Mouse (Mus musculus) thymus, postnatal 0 days (tissue): ENCODE data around the gene Lasp1. TPM values are rescaled to one million over a fixed set of nuclear protein-coding genes. Genes with fewer than 3 reads are reported as not detected.
"Not testable (repeated sequence)": the region's sequence is repeated elsewhere in the genome, so short reads cannot be mapped to it uniquely, and the experiment has no call there.

Experiments used
- DNase-seq: peaks from one replicate; pipeline ENCODE4 v3.0.0-alpha.2; 2015; ENCODE audit warnings: low spot score
- polyA plus RNA-seq: library from polyadenylated mRNA; unstranded; fragments of >200 nt; fragmentation: Nextera tagmentation; extraction: Ambion mirVana; gene quantifications from 2 replicates; pipeline ENCODE4 v1.2.1, GENCODE M21; 2015

The Lasp1 gene
- polyA plus RNA-seq, 1 experiment from 2014 or later: 98.7 TPM

DNA sequence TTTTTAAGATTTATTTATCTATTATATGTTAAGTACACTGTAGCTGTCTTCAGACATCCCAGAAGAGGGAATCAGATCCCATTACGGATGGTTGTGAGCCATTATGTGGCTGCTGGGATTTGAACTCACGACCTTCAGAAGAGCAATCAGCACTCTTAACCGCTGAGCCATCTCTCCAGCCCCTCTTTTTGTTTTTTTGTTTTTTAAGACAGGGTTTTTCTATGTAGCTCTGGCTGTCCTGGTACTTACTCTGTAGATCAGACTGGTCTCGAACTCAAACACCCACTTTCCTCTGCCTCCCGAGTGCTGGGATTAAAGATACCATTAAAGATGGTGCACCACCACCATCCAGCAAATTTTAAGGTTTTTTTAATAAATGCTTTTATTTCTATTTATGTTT lies 66.6 kb downstream of the Lasp1 start:
- no peak for DNase-seq

DNA sequence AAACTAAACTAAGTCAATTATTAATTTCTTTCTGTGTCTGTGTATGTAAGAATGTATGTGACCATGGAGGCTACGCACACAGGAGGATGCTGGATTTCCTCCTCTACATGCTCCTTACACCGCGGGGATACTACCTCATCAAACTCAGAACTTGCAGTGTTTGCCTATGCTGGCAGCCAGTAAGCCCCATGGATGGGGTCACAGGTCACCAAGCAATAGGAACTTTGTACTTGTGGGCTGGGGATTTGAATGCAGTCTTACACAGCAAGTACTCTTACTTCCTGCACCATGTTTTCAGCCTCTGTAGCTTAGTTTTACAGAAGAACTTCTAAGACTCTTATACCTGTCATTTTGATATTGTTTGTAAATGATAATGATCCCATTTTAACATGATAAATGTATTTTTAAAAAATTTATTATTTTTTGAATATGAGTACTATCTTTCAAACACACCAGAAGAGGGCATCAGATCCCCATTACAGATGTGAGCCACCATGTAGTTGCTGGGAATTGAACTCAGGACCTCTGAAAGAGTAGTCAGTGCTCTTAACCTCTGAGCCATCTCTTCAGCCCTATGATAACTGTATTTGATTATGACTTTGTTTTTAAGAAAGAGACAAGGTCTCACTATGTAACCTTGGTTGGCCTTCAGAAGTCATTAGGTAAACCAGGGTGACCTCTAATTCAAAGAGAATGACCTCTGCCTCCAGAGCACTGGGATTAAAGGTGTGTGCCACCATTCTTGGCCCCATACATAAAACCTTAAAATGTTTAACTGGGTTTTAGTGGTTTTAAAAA lies 67.5 kb downstream of the Lasp1 start:
- DNase-seq: no peak

GRCm38 (mm10) chr11:97867591-97867990 lies 68.8 kb downstream of the Lasp1 start:
- no peak for DNase-seq

DNA sequence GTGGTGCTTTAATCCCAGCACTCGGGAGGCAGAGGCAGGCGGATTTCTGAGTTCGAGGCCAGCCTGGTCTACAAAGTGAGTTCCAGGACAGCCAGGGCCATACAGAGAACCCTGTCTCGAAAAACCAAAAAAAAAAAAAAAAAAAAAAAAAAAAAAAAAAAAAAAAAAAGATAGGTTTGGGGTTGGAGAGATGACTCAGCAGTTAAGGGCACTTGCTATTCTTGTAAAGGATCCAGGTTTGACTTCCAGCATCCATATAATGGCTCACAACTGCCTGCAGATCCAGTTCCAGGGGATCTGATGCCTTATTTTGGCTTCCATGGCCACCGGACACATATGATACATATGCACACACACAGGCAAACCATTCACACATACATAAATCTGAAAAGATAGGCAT lies 73.6 kb downstream of the Lasp1 start:
- not testable (repeated sequence) for DNase-seq

GRCm38 (mm10) chr11:97874396-97874795 lies 75.6 kb downstream of the Lasp1 start:
- no peak for DNase-seq

- DNase-seq: no peak
Measured at GRCm38 (mm10) chr11:97877341-97877740, 78.5 kb downstream of the Lasp1 start.

GRCm38 (mm10) chr11:97880362-97880761 lies 81.6 kb downstream of the Lasp1 start:
- DNase-seq: no peak

DNA sequence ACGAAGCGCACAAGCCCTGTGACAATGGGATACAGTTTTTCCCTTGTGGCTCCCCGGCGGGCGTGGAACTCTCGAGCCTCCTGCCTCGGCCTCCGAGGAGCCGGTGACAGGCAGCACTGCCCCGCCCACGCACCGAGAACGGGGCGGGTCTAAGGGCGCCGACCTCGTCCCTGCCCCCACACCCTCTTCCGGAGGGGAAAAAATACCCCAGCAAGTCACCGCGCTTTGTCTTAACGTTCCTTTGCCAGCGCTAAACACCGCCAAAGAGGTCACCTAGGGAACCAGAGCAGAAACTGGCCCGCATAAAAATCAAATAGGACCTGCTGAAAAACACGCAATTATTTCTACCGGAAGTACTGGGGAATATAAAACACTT lies 84.7 kb downstream of the Lasp1 start:
- peak; percentile 84 for DNase-seq

- peak; percentile 98 for DNase-seq
Measured at GRCm38 (mm10) chr11:97883918-97884600, 85.3 kb downstream of the Lasp1 start, which contains the start of gene Fbxo47. TSS of gene Fbxo47 (minus strand) at chr11:97884154.

DNA sequence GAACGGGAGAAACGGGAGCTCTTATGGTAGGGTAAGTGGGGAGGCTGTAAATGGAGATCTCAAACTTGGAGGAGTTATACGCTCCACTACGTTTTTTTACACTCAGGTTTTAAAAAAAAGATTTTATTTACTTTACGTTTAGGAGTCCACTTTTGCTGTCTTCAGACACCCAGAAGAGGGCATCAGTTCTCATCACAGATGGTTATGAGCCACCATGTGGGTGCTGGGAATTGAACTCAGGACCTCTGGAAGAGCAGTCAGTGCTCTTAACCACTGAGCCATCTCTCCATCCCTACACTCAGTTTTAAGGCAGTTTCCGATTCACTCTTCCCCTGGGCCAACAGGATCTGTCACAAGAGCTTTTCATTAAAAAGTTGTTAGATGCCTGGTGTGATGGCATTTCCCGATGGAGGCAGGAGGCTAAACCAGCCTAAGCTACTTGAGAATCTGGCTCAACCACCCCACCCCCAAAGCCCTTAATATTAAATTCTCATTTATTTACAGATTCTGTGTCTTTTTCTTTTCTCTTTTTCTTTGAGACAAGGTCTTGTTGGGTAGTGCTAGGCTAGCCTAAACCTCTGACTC lies 85.9 kb downstream of the Lasp1 start:
- DNase-seq: no peak

- no peak for DNase-seq
Measured at GRCm38 (mm10) chr11:97885296-97885915, 86.6 kb downstream of the Lasp1 start.

Other genes with a start within 250 kb of the Lasp1 start
- gene Srcin1, start 222.8 kb upstream of the Lasp1 start, polyA plus RNA-seq: 0.05 and 0.06 TPM in 2 replicates
- gene Epop, start 169.3 kb upstream of the Lasp1 start, polyA plus RNA-seq: 1.8 and 2.2 TPM in 2 replicates
- gene Mllt6, start 135.6 kb upstream of the Lasp1 start, polyA plus RNA-seq: 1.9 and 2.4 TPM in 2 replicates
- 35.0 and 40.4 TPM in 2 replicates for gene Cisd3, start 113.2 kb upstream of the Lasp1 start, polyA plus RNA-seq
- 4.8 and 5.4 TPM in 2 replicates for gene Pcgf2, start 98.5 kb upstream of the Lasp1 start, polyA plus RNA-seq
- 711 and 747 TPM in 2 replicates for gene Psmb3, start 95.6 kb upstream of the Lasp1 start, polyA plus RNA-seq
- gene Pip4k2b, start 54.3 kb upstream of the Lasp1 start, polyA plus RNA-seq: 2.5 and 2.6 TPM in 2 replicates
- 17.7 and 18.5 TPM in 2 replicates for gene Cwc25, start 32.4 kb upstream of the Lasp1 start, polyA plus RNA-seq
- 0.44 TPM in 1 of 2 replicates, not detected in the other for gene 1700001P01Rik, start 23.1 kb upstream of the Lasp1 start, polyA plus RNA-seq
- gene Rpl23, start 16.6 kb upstream of the Lasp1 start, polyA plus RNA-seq: 766 and 768 TPM in 2 replicates
- 4.5 and 5.0 TPM in 2 replicates for gene B230217C12Rik, start 41.8 kb downstream of the Lasp1 start, polyA plus RNA-seq
- 0.70 and 0.75 TPM in 2 replicates for gene Fbxo47, start 85.2 kb downstream of the Lasp1 start, polyA plus RNA-seq
- 36.6 and 42.0 TPM in 2 replicates for gene Plxdc1, start 187.4 kb downstream of the Lasp1 start, polyA plus RNA-seq
- gene Arl5c, start 197.2 kb downstream of the Lasp1 start, polyA plus RNA-seq: 201 and 211 TPM in 2 replicates
- gene Cacnb1, start 224.0 kb downstream of the Lasp1 start, polyA plus RNA-seq: 3.9 and 5.0 TPM in 2 replicates
- gene Rpl19, start 227.7 kb downstream of the Lasp1 start, polyA plus RNA-seq: 1,510 and 1,580 TPM in 2 replicates